Mouse (Mus musculus) liver, postnatal 0 days (tissue): Measurements from ENCODE around the gene Arhgap44.

Experiments used
- CTCF ChIP-seq: sonication (generic); IDR thresholded peaks from 2 replicates; pipeline ENCODE4 v1.5.1; 2016; ENCODE audit warnings: antibody characterized with exemption, low read depth
- EP300 ChIP-seq: IDR thresholded peaks from 2 replicates; pipeline ENCODE4 v1.6.1; 2016; ENCODE audit warnings: antibody characterized with exemption, low read depth, mild to moderate bottlenecking

DNA sequence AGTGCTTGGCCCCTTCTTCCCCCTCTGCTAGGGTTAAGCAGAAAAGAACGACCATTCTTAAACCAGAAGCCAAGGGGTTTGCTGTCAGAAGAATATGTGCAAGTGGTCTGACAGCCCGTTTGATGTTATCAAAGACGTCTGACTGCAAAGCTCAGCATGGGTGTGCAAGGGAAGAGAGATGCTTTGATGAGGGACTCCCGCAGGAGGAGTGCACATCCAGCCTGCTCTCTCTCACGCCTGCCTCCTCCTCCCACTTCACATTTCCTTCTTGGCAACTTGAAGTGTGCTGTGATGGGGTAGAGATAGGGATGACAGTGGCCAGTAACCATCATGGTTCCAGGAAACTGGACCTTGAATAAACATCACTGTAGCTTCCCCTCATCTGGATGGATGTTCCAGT, 39.5 kb upstream of the Arhgap44 start:
- no peak for TF ChIP-seq CTCF
- no peak for TF ChIP-seq EP300
